Comparison of ENCODE assay signal across 30 mouse cellular contexts in the genomic region with DNA sequence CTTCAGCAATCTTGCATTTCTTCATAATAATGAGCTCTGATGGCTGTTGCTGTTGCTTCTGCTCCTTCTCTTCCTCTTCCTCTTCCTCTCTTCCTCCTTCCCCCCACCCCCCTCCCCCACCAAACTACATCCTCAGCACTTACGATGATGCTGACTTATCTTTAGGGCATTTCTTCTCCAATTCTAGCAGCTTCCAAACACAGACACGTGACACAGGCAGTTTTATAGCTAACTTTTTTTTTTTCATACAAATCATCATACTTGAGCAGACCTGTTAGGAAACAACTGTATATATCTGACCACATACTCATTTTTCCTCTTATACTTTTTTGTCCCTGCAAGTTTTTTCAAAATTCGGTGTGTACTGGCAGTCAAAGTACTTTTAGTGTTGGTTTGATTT.
"Had no signal": no experiment of that assay in that cellular context is flagged by ENCODE, and none has a peak within 500 bp of the region (broad histone marks: within the 10 kb centered on the region; RNA-seq: fewer than 3 reads in every experiment).

No protein-coding gene starts in this region.

- H3K9me3 ChIP-seq: heart, embryonic 10.5 days; hindbrain, embryonic 15.5 days; intestine, embryonic 15.5 days; kidney, embryonic 15.5 days had no signal

- H3K9ac ChIP-seq: heart, embryonic 12.5 days; heart, embryonic 13.5 days; heart, embryonic 15.5 days; hindbrain, embryonic 12.5 days; hindbrain, embryonic 13.5 days; hindbrain, embryonic 14.5 days; hindbrain, embryonic 15.5 days; intestine, embryonic 15.5 days; kidney, embryonic 15.5 days had no signal

- H3K36me3 ChIP-seq: intestine, embryonic 15.5 days had no signal

- H3K27me3 ChIP-seq: heart, embryonic 12.5 days; heart, embryonic 13.5 days; heart, embryonic 15.5 days; hindbrain, embryonic 12.5 days; hindbrain, embryonic 13.5 days; hindbrain, embryonic 15.5 days; intestine, embryonic 15.5 days; kidney, embryonic 15.5 days had no signal

- H3K4me1 ChIP-seq: heart, embryonic 12.5 days; heart, embryonic 13.5 days; heart, embryonic 15.5 days; hindbrain, embryonic 15.5 days; intestine, embryonic 15.5 days; kidney, embryonic 15.5 days had no signal

- DNase-seq: heart, postnatal 10 days; heart, postnatal 14 days; heart, postnatal 36 days; heart, postnatal 4 days; kidney, adult 11 months; kidney, adult 18-20 months; kidney, adult 2 months; kidney, adult 8-10 months; kidney, adult 9 months; kidney, postnatal 10 days; kidney, postnatal 14 days; kidney, postnatal 25 days; kidney, postnatal 4 days; layer of hippocampus, adult 9-11 months; layer of hippocampus, postnatal 36 days had no signal

- H3K4me3 ChIP-seq: heart, embryonic 10.5 days; heart, embryonic 12.5 days; heart, embryonic 13.5 days; heart, embryonic 15.5 days; hindbrain, embryonic 10.5 days; hindbrain, embryonic 12.5 days; hindbrain, embryonic 13.5 days; hindbrain, embryonic 15.5 days; intestine, embryonic 15.5 days; kidney, embryonic 15.5 days; layer of hippocampus, adult 2 months; left cerebral cortex, adult 2 months had no signal

- H3K27ac ChIP-seq: heart, embryonic 10.5 days; heart, embryonic 13.5 days; heart, embryonic 15.5 days; hindbrain, embryonic 10.5 days; hindbrain, embryonic 12.5 days; hindbrain, embryonic 13.5 days; hindbrain, embryonic 14.5 days; hindbrain, embryonic 15.5 days; hindbrain, postnatal 0 days; intestine, embryonic 15.5 days; kidney, embryonic 15.5 days; kidney, postnatal 0 days; layer of hippocampus, adult 2 months; left cerebral cortex, adult 2 months had no signal
